Mouse (Mus musculus) stomach, adult 2 months (tissue): ENCODE results near the gene Slc30a3. TPM values are rescaled to one million over a fixed set of nuclear protein-coding genes. Genes with fewer than 3 reads are reported as not detected.

Experiments
- polyA plus RNA-seq: library from polyadenylated mRNA; depleted of rRNA; stranded (reverse); fragments of >200 nt; gene quantifications from 2 replicates; pipeline ENCODE4 v1.2.3, GENCODE M21; 2012; rRNA removed

Slc30a3 gene
- 0.15 and 0.29 TPM in 2 replicates for polyA plus RNA-seq

GRCm38 (mm10) chr5:31108000-31108490 lies at the start of gene Slc30a3:
Gene Slc30a3 (minus strand): TSS chr5:31108237.

DNA sequence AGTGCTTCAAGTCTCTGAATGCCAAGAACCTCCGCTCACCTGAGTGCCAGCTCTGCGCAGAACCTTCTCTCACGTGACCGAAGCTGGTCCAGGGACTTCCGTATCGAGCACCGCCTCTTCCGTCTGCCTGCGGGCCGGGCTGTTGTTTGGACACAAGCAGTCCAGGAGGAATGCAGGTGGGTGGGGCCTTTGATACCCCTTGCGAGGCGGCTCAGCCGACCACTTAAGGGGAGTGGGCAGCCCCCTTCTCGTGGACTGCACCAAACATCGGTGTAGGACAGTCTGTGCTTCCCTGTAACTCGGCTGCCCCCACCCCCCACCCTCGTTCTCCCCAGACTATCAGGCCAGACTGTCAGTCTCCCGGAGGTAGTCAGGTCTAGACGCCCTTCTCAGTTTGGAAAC lies 46.1 kb upstream of the Slc30a3 start, which contains the start of gene Mpv17:
Mpv17 (minus strand) TSS at position 100 of the 402 bp plus-strand sequence.

DNA sequence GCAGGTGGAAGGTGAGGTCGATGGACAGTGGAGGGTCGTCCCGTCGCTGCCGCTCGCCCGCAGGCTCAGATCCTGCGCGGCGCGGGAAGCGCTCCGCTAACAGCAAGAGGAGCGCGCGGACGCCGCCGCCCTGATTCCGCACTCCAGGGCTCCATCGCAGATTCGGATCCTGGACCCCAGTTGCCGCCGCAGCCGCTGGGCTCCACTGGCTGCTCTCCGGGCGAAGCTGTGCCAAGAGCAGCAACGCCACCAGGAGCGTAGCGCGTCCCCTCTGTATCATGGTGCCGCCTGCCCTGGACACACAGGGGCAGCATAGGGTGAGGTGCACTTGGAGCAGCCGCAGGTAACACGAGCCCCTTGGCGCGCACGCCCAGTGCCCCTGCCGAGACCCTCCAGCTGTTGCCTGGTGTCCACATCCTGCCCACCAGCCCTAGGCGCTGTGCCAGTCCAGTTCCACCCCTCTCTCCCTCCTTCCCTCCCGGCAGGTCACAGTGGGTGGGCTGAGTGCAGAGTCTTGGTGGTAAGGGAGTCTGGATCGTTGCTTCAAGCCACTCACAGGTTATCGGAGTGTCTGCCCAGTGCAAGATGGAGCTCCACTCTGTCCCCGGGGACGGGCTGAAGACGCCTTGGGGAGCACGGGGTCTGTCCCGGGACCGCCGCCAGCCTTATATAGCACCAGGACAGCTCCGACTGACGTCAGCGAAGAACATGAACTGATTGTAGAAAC lies 30.4 kb upstream of the Slc30a3 start, which contains the start of gene Ucn:
Ucn (minus strand) TSS at position 589 of the 727 bp plus-strand sequence.

GRCm38 (mm10) chr5:31116354-31116753 lies 8.3 kb upstream of the Slc30a3 start, which contains the start of gene Trim54:
Gene Trim54 (plus strand): TSS chr5:31116712.

GRCm38 (mm10) chr5:31105814-31106335 lies 2.2 kb downstream of the Slc30a3 start, which contains the start of gene Dnajc5g:
Gene Dnajc5g (plus strand): TSS chr5:31106285.

GRCm38 (mm10) chr5:31054261-31055215 lies 53.5 kb downstream of the Slc30a3 start, which contains the start of gene Cad:
Gene Cad (plus strand): TSS chr5:31054780.

DNA sequence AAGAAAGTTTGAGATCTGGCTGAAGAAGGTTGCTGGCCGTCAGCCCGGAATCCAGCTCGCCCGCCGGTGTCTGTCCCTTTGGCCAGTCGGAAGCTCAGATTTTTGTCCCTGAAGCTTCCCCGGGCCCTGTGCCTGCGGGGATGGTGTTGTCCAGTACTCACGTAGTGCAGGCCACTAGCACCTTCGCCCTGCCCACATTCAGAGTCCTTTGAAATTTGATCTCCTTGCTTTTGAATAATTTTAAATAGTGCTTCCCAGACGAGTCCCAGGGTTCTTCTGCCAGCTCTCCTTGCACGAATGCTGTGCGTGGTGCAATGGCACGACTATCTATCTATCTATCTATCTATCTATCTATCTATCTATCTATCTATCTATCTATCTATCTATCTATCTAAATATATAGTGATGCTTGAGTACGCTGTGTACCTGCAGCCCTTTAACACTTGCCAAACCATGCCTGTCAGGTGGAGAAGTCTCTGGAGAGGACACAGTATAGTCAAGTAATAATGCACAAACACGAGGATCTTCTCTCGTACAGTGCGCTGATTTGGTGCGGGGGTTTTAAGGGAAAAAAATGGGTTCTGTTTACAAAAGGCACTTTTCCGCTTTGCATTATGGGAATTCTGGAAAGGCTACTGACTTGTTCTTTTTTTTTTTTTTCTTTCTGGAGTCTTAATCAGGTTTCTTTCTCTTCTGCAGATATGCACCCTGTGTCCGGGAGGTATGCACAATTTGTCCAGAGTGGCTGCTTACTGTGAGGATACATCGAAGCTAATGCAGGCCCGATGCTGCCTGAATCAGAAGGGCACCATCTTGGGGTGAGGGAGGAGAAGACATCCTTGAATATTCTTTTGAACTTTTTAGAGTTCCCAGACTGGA lies 59.0 kb downstream of the Slc30a3 start, which contains the start of gene Slc5a6:
Slc5a6 (minus strand) TSS at position 162 of the 879 bp plus-strand sequence.

DNA sequence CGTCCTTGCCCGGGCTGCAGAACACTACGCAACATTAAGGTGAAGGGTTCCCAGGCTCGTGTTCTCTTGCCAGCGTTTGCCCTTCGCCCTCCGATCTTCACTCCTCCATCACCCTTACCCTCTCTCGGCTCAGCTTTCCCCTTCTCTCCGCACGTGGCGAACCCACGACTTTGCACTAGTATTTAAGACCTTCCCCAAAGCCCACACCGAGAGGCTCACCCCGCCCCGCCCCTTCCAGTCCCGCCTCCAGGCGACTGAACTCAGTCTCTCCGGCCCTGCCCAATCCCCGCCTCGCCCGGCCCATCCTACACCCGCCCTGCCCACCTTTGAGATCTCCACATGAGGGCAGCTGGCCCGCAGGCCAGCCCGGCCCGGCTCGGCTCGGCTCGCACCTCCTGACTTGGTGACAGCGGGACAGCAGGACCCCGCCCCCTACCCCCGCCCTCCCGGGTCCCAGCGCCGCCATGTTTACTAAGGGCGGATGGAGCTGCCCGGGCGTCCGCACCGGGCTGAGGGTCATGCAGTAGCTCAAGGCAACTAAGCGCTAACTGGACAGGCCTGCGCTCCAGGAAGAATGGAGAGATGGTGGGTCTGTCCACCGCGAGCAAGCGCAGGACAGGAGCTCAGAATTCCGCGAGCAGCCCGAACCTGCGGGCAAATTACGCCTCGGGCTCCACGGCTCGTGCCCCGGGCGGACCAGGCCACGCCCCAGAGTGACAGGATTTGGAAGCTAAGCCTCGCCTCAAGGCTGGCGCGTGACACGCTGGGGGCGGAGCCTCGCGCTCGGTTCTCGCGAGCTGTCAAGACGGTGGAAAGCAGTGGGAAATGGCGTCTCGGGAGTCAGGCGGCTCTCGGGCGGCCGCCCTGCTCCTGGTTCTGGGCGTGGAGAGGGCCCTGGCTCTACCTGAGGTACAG lies 59.9 kb downstream of the Slc30a3 start, which contains the start of gene Atraid:
Atraid (plus strand) TSS at position 465 of the 915 bp plus-strand sequence.

Other genes with a start within 250 kb of the Slc30a3 start
- 71.5 and 79.9 TPM in 2 replicates for gene Tmem214, start 240.2 kb downstream of the Slc30a3 start, polyA plus RNA-seq
- 9.1 and 9.8 TPM in 2 replicates for gene Agbl5, start 219.5 kb downstream of the Slc30a3 start, polyA plus RNA-seq
- 79.7 and 85.2 TPM in 2 replicates for gene Ost4, start 200.4 kb downstream of the Slc30a3 start, polyA plus RNA-seq
- gene Emilin1, start 194.8 kb downstream of the Slc30a3 start, polyA plus RNA-seq = 55.3 and 56.4 TPM in 2 replicates
- 20.9 and 21.4 TPM in 2 replicates for gene Khk, start 186.8 kb downstream of the Slc30a3 start, polyA plus RNA-seq
- 56.1 and 81.0 TPM in 2 replicates for gene Cgref1, start 162.6 kb downstream of the Slc30a3 start, polyA plus RNA-seq
- gene Preb, start 147.9 kb downstream of the Slc30a3 start, polyA plus RNA-seq = 252 and 282 TPM in 2 replicates
- 10.1 and 12.4 TPM in 2 replicates for gene Tcf23, start 139.6 kb downstream of the Slc30a3 start, polyA plus RNA-seq
- 27.4 and 33.9 TPM in 2 replicates for gene Atraid, start 59.9 kb downstream of the Slc30a3 start, polyA plus RNA-seq
- gene Slc5a6, start 59.3 kb downstream of the Slc30a3 start, polyA plus RNA-seq = 10.2 and 11.2 TPM in 2 replicates
- 11.9 and 14.2 TPM in 2 replicates for gene Cad, start 53.5 kb downstream of the Slc30a3 start, polyA plus RNA-seq
- gene Dnajc5g, start 2.0 kb downstream of the Slc30a3 start, polyA plus RNA-seq = not detected in 2 replicates
- 2.8 and 4.1 TPM in 2 replicates for gene Trim54, start 8.5 kb upstream of the Slc30a3 start, polyA plus RNA-seq
- gene Ucn, start 30.6 kb upstream of the Slc30a3 start, polyA plus RNA-seq = not detected in 2 replicates
- 23.9 and 27.3 TPM in 2 replicates for gene Mpv17, start 46.0 kb upstream of the Slc30a3 start, polyA plus RNA-seq
- 0.14 and 2.1 TPM in 2 replicates for gene Gm29609, start 71.7 kb upstream of the Slc30a3 start, polyA plus RNA-seq
- 13.3 and 14.6 TPM in 2 replicates for gene Gtf3c2, start 71.9 kb upstream of the Slc30a3 start, polyA plus RNA-seq
- 36.2 and 37.1 TPM in 2 replicates for gene Snx17, start 85.0 kb upstream of the Slc30a3 start, polyA plus RNA-seq
- 20.2 and 24.5 TPM in 2 replicates for gene Eif2b4, start 85.2 kb upstream of the Slc30a3 start, polyA plus RNA-seq
- 25.0 and 34.4 TPM in 2 replicates for gene Zfp513, start 94.1 kb upstream of the Slc30a3 start, polyA plus RNA-seq
- gene Ppm1g, start 112.5 kb upstream of the Slc30a3 start, polyA plus RNA-seq = 42.5 and 93.0 TPM in 2 replicates
- 121 and 134 TPM in 2 replicates for gene Nrbp1, start 132.6 kb upstream of the Slc30a3 start, polyA plus RNA-seq
- gene Gm9970, start 133.0 kb upstream of the Slc30a3 start, polyA plus RNA-seq = 0.13 TPM in 1 of 2 replicates, not detected in the other
- gene Krtcap3, start 143.5 kb upstream of the Slc30a3 start, polyA plus RNA-seq = 113 and 161 TPM in 2 replicates
- gene Ift172, start 182.9 kb upstream of the Slc30a3 start, polyA plus RNA-seq = 11.9 and 14.9 TPM in 2 replicates
- 6.3 and 7.4 TPM in 2 replicates for gene Fndc4, start 187.8 kb upstream of the Slc30a3 start, polyA plus RNA-seq
- gene Gckr, start 189.2 kb upstream of the Slc30a3 start, polyA plus RNA-seq = not detected in 2 replicates